Mouse (Mus musculus) midbrain, postnatal 0 days (tissue): ENCODE results near the gene Olfr1383. TPM values are rescaled to one million over a fixed set of nuclear protein-coding genes. Genes with fewer than 3 reads are reported as not detected.
"Not testable (repeated sequence)": the region's sequence is repeated elsewhere in the genome, so short reads cannot be mapped to it uniquely, and the experiment has no call there.

Experiments used
- ATAC-seq: fragments of 200-750 bp; cut with Nextera tagmentation; 2 replicates; pipeline ENCODE4 v1.8.0; 2017; ENCODE audit warnings: moderate number of reproducible peaks, mild to moderate bottlenecking, moderate TSS enrichment, moderate library complexity; ENCODE audit not compliant: low FRiP score
- DNase-seq: peaks from one replicate; pipeline ENCODE4 v3.0.0-alpha.2; 2015; ENCODE audit warnings: low spot score
- H3K27ac ChIP-seq: fragments of 300-500 bp; sonication (generic); 2 replicates; pipeline ENCODE4 v1.5.1; 2014; ENCODE audit warnings: low read depth, mild to moderate bottlenecking, low read length, mixed read lengths
- H3K27me3 ChIP-seq: fragments of 300-500 bp; sonication (generic); 2 replicates; pipeline ENCODE4 v1.6.1; 2014; ENCODE audit warnings: low read length, control low read depth, mixed read lengths; ENCODE audit not compliant: insufficient read depth
- H3K36me3 ChIP-seq: fragments of 300-500 bp; sonication (generic); 2 replicates; pipeline ENCODE4 v1.6.1; 2014; ENCODE audit warnings: low read length, control low read depth, mixed read lengths; ENCODE audit not compliant: insufficient read depth
- H3K4me1 ChIP-seq: fragments of 300-500 bp; sonication (generic); 2 replicates; pipeline ENCODE4 v1.6.1; 2014; ENCODE audit warnings: mild to moderate bottlenecking, control low read depth, antibody characterized with exemption, low read length, mixed read lengths; ENCODE audit not compliant: insufficient read depth
- H3K4me2 ChIP-seq: fragments of 300-500 bp; sonication (generic); 2 replicates; pipeline ENCODE4 v1.6.1; 2014; ENCODE audit warnings: low read depth, mild to moderate bottlenecking, low read length, mixed read lengths; ENCODE audit not compliant: poor library complexity, severe bottlenecking
- H3K4me3 ChIP-seq: fragments of 300-500 bp; sonication (generic); 2 replicates; pipeline ENCODE4 v1.5.1; 2014; ENCODE audit warnings: low read depth, mild to moderate bottlenecking, low read length, moderate library complexity
- H3K9ac ChIP-seq: fragments of 300-500 bp; sonication (generic); replicated peaks from 2 replicates; pipeline ENCODE4 v1.6.1; 2014; ENCODE audit warnings: mild to moderate bottlenecking, low read length, moderate library complexity, mixed read lengths; ENCODE audit not compliant: poor library complexity, severe bottlenecking
- H3K9me3 ChIP-seq: fragments of 300-500 bp; sonication (generic); 2 replicates; pipeline ENCODE4 v1.6.1; 2016; ENCODE audit warnings: low read length, control low read depth
- CTCF ChIP-seq: IDR thresholded peaks from 2 replicates; pipeline ENCODE4 v1.5.1; 2016; ENCODE audit warnings: antibody characterized with exemption, mild to moderate bottlenecking
- WGBS: fragments of 180-500 bp; shearing (Covaris S2); extraction: QIAGEN DNeasy Blood & Tissue Kit; methylation state at CpG from one replicate; pipeline ENCODE4 v1.1.7; 2014; 5-methylcytosine and 5-hydroxymethylcytosine counted together
- polyA plus RNA-seq: library from polyadenylated mRNA; unstranded; fragments of >200 nt; fragmentation: Nextera tagmentation; extraction: Ambion mirVana; gene quantifications from 2 replicates; pipeline ENCODE4 v1.2.1, GENCODE M21; 2015
- total RNA-seq: library from RNA; depleted of rRNA; stranded (reverse); fragments of >200 nt; gene quantifications from 2 replicates; pipeline ENCODE4 v1.2.3, GENCODE M21; 2014; rRNA removed

Gene Olfr1383
- total RNA-seq (not detected in 2 replicates), polyA plus RNA-seq (not detected in 2 replicates)

GRCm38 (mm10) chr11:49519348-49519747 lies at the start of gene Olfr1383:
Gene Olfr1383, plus strand, starts transcription at chr11:49519648.
- H3K27ac ChIP-seq, result no peak within 1 kb of the TSS
- no peak within 1 kb of the TSS for H3K4me2 ChIP-seq
- no peaks in the 10 kb centered on the region for H3K27me3 ChIP-seq
- no peaks in the 10 kb centered on the region for H3K9me3 ChIP-seq
- no peak for DNase-seq
- H3K9ac ChIP-seq, result no peak within 1 kb of the TSS
- TF ChIP-seq CTCF, result no peak
- no peak within 1 kb of the TSS for H3K4me3 ChIP-seq
- no peaks in the 10 kb centered on the region for H3K4me1 ChIP-seq
- H3K36me3 ChIP-seq, result no peaks in the 10 kb centered on the region
- no peak for ATAC-seq

GRCm38 (mm10) chr11:49485973-49486372 lies 33.5 kb upstream of the Olfr1383 start:
- no peak for DNase-seq
- TF ChIP-seq CTCF, result no peak
- WGBS, result 67% methylated on average over 4 of the region's 4 CpGs
- no peaks in the 10 kb centered on the region for H3K36me3 ChIP-seq
- no peaks in the 10 kb centered on the region for H3K4me1 ChIP-seq
- no peaks in the 10 kb centered on the region for H3K27me3 ChIP-seq
- H3K4me3 ChIP-seq, result no peak overlapping the region
- H3K9me3 ChIP-seq, result no peaks in the 10 kb centered on the region
- H3K27ac ChIP-seq, result no peak overlapping the region
- no peak overlapping the region for H3K4me2 ChIP-seq
- ATAC-seq, result no peak
- H3K9ac ChIP-seq, result no peak overlapping the region

DNA sequence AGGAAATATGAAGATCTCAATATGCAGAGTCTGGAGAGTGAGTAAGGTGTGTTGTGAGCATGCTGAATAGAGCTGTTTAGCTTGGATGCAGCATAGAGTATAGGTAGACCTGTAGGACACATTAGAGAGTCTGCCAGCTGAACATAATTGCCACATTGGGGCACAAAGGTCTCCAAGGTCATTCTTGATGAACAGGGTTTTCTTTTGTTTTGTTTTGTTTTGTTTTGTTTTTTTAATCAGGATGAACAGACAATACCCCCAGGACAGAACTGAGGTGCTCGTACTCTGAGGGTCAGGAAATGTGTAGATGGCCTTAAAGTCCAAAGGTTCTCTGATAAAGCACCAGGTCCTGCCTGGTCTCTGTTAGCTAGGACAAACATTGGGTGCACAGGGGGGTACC lies 30.7 kb upstream of the Olfr1383 start, which contains the start of gene Olfr1385:
Gene Olfr1385 (plus strand): TSS at position 301 of the 400 bp plus-strand sequence.
- H3K27me3 ChIP-seq, H3K9me3 ChIP-seq, H3K4me2 ChIP-seq, H3K4me1 ChIP-seq, ATAC-seq, H3K27ac ChIP-seq, DNase-seq, H3K9ac ChIP-seq, H3K36me3 ChIP-seq, H3K4me3 ChIP-seq: not testable (repeated sequence)
- 79% methylated on average over 1 of the region's 1 CpGs for WGBS

DNA sequence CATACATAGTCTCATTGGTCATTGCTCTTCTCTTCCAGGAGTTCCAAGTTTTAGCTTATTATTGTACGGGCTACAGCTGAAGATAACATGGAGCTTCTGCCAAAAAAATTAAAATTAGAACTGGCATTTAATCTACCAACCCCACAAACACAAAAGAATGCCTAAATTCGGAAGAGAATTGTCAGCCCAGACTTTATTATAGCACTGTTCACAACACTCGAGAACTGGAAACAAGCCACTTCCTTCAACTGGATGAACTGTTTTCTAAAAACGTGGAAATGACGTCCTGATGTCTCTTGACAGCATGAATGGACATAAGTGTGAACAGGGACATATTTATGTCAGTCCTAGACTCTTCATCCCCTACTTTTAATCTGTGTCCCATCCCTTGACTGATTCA lies 1.4 kb upstream of the Olfr1383 start:
- Histone ChIP-seq H3K27ac (no peak overlapping the region), H3K9me3 (no peaks in the 10 kb centered on the region), H3K4me1 (no peaks in the 10 kb centered on the region), H3K4me2 (no peak overlapping the region), H3K9ac (no peak overlapping the region), H3K36me3 (no peaks in the 10 kb centered on the region), H3K4me3 (no peak overlapping the region), H3K27me3 (no peaks in the 10 kb centered on the region)
- no peak for DNase-seq
- 76% methylated on average over 5 of the region's 5 CpGs for WGBS
- TF ChIP-seq CTCF, result no peak
- ATAC-seq, result no peak

DNA sequence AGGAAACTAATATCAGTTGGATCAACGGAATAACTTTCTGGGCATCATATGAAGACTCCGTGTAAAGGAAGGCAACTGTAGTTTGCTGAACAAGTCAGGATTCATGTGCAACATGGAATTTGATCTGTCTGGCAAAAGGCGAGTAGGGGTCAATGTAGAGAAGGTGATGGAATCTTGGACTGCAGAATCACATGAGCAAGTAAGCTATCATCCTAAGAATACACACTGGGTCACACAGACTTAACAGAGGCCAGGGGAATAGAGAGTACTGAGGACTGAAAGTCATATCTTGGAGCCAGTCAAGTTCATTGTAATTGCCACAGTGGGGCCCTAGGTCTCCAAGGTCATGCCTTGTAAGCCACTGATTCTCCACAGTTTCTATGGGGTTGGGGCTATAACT lies 8.5 kb downstream of the Olfr1383 start, which contains the start of gene Olfr1382:
Gene Olfr1382 (plus strand): TSS at position 301 of the 400 bp plus-strand sequence.
- no peak within 1 kb of the TSS for H3K4me3 ChIP-seq
- H3K27ac ChIP-seq, result no peak within 1 kb of the TSS
- no peak for TF ChIP-seq CTCF
- H3K4me2 ChIP-seq, result no peak within 1 kb of the TSS
- no peaks in the 10 kb centered on the region for H3K9me3 ChIP-seq
- H3K36me3 ChIP-seq, result no peaks in the 10 kb centered on the region
- no peak for DNase-seq
- no peak for ATAC-seq
- no peak within 1 kb of the TSS for H3K9ac ChIP-seq
- 96% methylated on average over 3 of the region's 3 CpGs for whole genome bisulfite sequencing
- H3K27me3 ChIP-seq, result no peaks in the 10 kb centered on the region
- H3K4me1 ChIP-seq, result no peaks in the 10 kb centered on the region

GRCm38 (mm10) chr11:49532761-49533160 lies 13.3 kb downstream of the Olfr1383 start:
- ATAC-seq (no peak), DNase-seq (no peak)
- Histone ChIP-seq H3K27ac (no peak overlapping the region), H3K4me3 (no peak overlapping the region), H3K27me3 (no peaks in the 10 kb centered on the region), H3K4me2 (no peak overlapping the region), H3K9ac (no peak overlapping the region), H3K36me3 (no peaks in the 10 kb centered on the region), H3K9me3 (no peaks in the 10 kb centered on the region), H3K4me1 (no peaks in the 10 kb centered on the region)
- TF ChIP-seq CTCF, result no peak
